Mouse (Mus musculus): ENCODE data around the gene Iah1.
A peak's percentile ranks its signal among the peaks of the same experiment; 100 is the strongest.

Gene Iah1

DNA sequence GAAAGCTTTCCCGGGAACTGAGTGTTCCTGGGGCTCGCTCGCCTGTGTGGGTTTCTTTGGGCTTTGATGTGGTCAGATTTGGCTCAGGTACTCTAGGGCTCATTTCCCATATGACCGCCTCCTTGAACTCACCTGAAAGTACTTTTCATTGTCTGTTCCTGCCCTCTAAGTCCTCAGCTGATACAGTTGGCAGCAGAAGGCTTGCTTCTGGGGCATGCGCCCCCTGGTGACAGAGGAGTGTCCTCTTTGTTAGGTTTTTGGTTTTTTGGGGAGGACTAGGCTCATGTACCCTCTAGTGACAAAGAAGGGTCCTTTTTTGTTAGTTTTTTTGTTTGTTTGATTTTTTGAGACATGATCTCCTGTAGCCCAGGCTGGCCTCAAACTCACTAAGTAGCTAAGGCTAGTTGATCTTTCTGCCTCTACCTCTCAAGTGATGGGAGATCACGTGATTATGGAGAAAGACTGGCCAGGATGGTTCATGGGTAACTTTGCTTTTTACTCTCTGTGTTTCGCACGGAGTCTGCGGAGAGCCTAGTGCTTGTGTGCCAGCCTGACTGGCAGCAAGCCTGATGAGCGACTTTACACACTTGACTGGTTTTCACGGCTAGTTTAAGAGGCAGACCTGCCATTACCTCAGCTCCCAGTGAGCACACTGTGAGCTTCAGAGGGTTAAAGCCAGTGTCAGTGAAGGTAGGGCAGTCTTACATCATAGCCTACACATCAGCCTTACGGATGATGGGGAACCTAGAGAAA lies 2.1 kb downstream of the Iah1 start:
- DNase-seq (ENCODE audit: low spot score in 2 of 2), result peak; percentile 29 to 44

DNA sequence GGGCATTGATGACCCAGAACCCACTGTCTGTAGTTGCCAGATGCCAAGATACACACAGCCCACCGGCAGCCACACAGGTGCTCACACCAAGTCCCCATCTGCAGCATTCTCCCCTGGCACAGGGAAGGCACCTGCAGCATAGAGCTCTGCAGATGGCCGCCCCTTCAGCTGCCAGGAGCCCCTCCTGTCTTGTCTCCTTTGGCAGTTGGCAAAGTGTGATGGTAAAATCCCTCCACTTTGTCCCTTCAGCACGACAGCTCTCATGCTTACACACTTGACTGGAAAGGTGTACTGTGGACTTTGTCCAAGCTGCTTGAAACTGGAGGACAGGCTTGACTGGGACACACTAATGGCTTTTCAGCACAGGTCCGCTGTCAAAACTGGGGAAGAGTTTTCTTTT lies 4.1 kb downstream of the Iah1 start:
- no peak for DNase-seq (ENCODE audit: low spot score in 2 of 2)

GRCm38 (mm10) chr12:21321170-21321569 lies 5.0 kb downstream of the Iah1 start:
- no peak for DNase-seq (ENCODE audit: low spot score in 2 of 2)

DNA sequence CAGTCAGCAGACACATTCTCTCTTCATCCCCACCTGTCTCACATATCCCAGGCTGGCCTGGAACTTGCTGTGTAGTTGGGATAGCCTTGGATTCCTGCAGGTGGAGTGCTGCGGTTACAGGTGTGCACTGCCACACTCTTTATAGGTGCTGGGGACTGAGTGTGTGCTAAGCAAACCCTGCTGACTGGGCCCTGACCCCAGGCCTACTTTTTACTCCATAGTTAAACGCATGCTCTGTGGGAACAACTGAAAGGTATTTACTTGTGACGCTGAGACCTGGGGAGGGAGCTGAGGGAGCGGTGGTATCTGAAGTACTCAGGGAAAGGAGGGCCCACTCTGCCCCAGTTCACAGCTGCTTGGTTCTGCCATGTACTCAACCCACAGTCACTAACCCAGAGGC lies 6.1 kb downstream of the Iah1 start:
- no peak for DNase-seq (ENCODE audit: low spot score in 2 of 2)

DNA sequence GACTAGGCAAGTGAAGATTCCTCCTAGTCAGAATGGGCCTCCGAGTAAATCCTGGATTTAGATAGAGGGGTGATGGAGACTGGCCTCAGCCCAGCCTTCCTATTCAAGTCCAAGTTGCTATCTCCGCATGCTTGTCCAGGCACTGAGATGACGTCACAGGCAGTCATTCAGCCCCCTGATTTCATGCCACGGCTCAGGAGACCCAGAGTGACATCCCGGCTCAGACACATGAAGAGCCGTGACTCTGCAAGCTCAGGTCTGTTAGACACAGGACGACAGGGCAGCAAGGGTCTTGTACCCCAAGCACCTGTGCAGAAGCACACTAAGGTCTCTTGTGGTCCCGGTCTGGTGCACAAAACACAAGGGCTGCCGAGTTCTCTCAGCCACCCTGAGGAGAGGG lies 6.7 kb downstream of the Iah1 start:
- no peak for DNase-seq (ENCODE audit: low spot score in 2 of 2)

DNA sequence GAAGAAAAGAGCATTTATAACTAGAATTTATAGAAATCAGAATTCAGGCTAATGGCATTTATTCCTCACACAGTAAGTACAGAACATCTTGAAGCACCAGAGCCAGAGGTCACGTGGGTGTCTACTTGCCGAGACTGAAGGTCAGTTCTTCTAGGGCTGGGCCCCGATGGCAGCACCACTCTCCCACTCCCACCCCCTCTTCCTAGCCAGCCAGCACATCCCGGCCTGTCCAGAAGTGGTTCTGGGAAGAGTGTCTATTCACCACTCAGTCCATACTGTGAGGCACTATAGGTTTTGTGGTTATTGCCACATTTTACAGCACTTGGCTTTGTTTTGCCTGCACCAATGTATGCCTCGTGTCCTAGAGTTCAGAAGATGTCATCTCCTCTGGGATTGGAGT lies 7.9 kb downstream of the Iah1 start:
- DNase-seq (ENCODE audit: low spot score in 2 of 2), result no peak

DNA sequence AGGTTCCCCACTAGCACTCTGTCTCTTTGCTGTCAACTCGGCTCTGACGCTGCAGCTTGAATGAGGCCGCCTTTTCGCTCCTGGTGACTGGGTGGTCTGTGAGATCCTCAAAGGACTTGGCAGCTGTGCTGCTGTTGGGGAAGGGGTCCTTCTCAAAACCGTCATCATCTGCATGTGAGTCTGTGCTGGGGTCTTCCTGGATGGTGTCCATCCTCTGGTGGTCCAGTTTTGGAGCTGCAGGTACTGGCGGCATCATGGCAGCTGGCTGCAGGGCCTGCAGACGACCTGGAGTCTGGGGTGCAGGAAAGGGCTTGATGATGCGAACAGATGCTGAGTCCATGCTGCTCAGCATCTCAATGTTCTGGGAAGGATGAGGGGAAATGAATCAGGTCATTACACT lies 9.1 kb downstream of the Iah1 start:
- no peak for DNase-seq (ENCODE audit: low spot score in 2 of 2)

DNA sequence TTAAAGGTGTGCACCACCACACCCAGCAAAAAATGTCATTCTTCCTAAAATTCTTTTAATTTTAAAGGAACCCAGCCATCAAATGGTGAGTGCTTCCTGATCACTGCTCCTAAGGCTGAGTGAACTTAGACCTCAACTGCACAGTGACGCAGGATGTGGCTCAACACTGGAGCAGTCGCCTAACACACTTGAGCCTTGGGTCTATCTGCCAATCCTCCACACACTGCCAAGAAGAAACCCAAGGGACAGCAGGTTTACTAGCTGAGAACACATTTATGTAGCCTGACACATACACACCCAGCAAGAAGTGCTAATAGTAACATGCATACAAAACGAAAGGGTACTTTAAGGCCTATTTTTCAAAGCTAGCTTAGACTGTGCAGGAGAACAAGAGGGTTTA lies 10.1 kb downstream of the Iah1 start:
- no peak for DNase-seq (ENCODE audit: low spot score in 2 of 2)

DNA sequence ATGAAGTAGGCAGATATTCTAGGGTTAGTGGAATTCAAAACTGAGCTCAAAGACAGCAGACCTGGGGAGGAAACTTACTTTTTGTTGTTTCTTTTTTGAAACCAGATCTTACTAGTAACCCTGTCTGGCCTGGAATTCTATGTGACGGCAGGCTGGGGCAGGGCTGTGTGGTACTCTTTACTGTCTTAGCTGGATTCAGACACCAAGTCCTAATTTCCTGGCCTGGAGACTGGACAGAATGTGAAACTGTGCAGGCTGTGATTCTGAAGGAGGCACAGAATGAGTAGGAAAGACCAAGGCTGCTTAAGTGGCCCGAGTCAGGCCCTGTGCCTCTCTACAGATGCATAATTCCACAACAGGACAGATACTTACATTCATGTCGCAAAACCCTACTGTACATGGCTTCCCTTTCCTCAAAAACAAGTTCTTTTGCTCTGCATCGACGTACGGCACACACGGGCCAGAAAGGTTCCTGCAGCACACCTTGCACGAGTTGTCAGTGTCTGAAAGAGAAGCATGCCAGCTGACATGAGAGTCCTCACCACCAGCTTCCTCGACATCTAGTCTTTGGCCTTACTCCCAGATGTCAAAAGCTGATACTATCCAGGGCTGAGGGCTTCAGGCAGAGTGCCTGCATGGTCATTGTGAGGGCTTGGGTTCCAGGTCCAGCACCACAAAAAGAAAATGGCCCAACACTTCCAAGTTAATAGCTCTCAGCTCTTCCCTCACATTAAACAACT lies 13.6 kb downstream of the Iah1 start:
- DNase-seq (ENCODE audit: low spot score in 2 of 2), result no peak

DNA sequence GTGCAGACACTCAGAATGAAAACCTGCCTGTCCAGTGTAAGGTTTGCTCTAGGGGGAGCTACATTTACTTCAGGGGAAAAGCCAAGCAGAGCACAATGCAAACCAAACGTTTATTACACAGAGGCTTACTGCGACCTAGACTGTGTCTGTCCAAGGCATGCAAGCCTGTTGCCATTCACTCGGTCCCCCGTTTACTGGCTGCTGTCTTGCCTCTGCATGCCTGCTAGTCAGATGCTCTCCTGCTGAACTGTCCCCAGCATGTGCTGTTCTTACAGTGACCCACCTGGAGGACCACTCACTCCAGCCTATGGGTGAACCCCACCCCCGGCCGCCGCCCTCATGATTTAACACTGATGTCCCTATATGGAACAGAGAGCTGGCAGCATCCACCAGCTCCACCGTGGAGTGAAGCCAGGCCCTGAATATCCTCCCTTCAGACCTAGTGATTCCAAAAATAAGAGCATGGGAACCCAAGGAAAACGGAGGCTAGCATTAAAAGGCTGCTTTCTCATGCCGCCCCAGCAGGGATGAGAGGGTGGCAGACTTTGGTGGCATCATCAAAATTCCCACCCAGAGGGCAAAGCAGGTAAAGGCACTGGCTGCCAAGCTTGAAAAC lies 14.9 kb downstream of the Iah1 start:
- DNase-seq (ENCODE audit: low spot score in 2 of 2), result peak; percentile 41 to 66

DNA sequence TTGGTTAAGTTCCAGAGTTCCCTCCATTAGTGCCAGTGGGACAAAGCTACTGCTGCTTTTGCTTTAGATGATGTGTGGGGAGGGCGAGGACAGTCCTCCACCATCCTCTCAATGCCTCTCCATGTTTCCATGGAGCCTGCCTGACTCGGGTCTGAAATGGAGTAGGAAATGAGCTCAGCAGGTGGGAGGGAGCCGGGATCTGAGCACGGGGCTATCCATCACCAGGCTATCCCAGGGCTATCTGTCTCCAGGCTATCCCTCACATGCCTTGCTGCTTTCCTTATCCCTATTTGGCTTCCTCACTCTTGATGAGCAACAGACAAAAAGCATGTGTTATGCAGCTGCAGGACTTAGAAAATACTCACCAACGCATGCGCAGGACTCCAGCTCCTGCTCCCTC lies 15.5 kb downstream of the Iah1 start:
- no peak for DNase-seq (ENCODE audit: low spot score in 2 of 2)

- no peak for DNase-seq (ENCODE audit: low spot score in 2 of 2)
These were observed 16.8 kb downstream of the Iah1 start for GRCm38 (mm10) chr12:21333021-21333420.

DNA sequence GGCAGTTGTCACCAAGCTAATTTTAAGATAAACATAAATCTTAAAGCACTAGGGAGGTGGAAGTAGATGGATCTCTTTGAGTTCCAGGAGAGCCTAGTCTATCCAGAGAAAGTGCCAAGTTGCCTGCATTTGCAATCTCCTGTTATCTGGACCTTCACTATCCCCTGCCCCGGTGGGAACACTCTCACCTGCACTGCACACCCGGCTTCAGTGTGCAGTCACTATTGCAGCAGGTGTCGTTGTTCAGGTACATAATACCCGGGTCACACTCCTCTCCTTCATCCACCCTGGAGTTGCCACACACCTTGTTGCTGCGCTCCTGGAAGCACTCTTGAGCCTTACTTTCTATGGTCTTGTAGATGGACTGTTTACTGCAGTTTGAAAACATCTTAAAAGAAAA lies 17.6 kb downstream of the Iah1 start:
- no peak for DNase-seq (ENCODE audit: low spot score in 2 of 2)

DNA sequence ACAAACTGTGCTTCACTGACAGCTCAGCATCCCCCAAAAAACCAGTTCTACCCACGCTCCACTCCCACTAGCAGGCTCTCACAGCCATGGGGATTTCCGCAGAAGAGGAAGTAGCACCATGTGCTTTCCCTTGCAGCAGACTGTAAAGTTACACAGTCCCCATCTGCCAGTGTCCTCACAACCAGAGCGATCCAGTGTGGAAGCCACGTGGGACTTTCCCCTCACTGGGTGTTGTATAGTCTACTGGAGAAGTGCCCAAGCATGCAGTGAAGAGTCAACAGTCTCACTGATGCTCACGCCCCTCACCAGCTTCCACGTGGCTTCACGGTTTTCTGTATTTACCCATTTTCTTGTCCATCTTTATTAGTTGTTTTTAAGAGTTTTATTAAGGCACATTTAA lies 19.7 kb downstream of the Iah1 start:
- peak; percentile 22 to 55 for DNase-seq (ENCODE audit: low spot score in 2 of 2)

DNA sequence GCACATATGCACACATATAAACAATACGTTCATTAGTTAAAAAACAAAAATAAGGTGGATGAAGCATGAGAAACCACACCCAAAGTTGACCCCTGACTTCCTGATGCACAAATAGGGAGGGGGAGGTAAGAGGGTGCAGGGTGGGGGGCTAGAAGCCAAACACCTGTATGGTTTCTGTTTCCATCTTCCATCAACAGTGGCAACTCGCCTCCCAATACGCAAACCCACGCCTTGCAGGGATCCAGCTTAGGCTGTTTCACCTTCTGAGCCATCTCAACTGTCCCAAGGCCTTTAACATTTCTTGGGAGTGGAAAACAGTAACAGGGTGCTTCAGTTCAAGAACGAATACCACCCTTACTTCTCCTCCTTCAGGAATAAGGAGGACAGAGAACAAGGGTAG lies 21.0 kb downstream of the Iah1 start:
- DNase-seq (ENCODE audit: low spot score in 2 of 2), result no peak

- DNase-seq (ENCODE audit: low spot score in 2 of 2), result no peak
These were observed 24.5 kb downstream of the Iah1 start for GRCm38 (mm10) chr12:21340674-21341073.

GRCm38 (mm10) chr12:21346972-21347371 lies 30.8 kb downstream of the Iah1 start:
- DNase-seq (ENCODE audit: low spot score in 2 of 2), result no peak

DNA sequence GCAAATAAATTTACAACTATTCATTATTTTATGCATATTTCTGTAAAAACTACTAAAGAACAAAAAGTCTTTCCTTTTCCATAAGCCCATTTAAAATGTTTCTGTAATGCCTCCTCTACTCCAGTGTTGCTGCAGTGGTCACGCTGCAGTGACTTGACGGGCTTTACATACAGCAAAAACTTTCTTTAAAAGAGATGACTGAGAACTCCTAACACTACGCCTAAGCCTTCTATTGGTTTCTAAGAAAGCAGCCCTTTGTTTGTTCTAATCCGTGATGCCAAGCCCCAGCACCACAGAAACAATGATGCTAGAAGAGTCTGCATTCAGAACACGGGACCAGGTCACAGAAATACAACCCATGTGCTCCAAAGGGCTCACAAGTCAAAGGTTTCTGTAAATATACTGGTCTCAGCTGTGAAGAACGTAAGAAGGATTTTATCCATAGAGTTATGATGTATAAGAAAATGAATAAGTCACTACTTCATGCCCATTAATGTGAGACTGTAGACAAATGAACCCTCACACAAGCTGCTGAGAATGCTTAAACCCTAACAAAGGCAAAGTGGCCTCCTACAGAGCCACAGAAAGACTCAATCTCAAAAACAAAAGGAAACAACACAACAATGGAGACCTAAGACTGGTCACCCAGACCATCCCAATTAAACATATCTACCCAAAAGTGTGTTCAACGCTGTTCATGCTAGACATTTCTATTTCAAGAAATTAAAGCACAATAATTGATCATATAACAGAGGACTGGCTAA lies 34.1 kb downstream of the Iah1 start:
- no peak for DNase-seq (ENCODE audit: low spot score in 2 of 2)

DNA sequence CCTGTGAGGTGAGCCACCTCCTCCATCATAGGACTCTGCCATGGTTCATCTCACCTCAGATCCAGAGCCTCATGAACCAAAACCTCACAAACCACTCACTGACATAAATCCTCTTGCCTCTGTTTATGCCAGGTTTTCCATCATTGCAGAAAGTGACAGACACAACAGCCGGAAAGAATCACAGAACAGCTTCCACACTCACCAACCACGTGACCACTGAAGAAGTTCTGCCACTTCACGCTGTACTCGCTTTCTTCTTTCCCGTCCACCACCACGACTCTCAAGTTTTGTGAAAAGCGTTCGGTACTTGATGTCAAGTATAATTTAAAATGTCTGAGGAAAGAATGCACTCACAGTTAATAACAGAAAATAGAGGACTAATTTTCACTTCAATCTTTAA lies 37.5 kb downstream of the Iah1 start:
- DNase-seq (ENCODE audit: low spot score in 2 of 2), result no peak

DNA sequence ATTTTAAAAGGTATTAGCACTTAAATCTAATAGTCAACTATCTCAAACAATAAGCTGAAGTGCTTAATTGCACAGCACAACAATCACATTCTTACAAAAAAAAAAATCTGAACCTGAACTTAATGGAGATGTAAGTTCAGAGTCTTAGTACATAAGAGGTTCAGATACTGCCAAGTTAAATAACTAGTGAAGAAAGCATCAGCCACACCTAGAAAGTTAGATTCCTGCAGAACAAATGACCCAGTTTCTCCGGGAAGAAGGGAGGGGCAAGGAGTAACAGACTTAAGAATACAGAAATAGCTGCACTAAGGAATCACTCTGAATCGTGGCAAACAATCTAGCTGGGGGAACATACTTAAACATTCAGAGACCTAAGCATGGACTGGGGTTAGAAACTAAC lies 46.5 kb downstream of the Iah1 start:
- no peak for DNase-seq (ENCODE audit: low spot score in 2 of 2)

GRCm38 (mm10) chr12:21363195-21363594 lies 47.0 kb downstream of the Iah1 start:
- no peak for DNase-seq (ENCODE audit: low spot score in 2 of 2)
